Mouse (Mus musculus): ENCODE results near the gene Radil. TPM values are rescaled to one million over a fixed set of nuclear protein-coding genes. Genes with fewer than 3 reads are reported as not detected.

The Radil gene
- total and polyA plus RNA-seq, 2 experiments from 2014 or later = 15.4 to 17.0 TPM

DNA sequence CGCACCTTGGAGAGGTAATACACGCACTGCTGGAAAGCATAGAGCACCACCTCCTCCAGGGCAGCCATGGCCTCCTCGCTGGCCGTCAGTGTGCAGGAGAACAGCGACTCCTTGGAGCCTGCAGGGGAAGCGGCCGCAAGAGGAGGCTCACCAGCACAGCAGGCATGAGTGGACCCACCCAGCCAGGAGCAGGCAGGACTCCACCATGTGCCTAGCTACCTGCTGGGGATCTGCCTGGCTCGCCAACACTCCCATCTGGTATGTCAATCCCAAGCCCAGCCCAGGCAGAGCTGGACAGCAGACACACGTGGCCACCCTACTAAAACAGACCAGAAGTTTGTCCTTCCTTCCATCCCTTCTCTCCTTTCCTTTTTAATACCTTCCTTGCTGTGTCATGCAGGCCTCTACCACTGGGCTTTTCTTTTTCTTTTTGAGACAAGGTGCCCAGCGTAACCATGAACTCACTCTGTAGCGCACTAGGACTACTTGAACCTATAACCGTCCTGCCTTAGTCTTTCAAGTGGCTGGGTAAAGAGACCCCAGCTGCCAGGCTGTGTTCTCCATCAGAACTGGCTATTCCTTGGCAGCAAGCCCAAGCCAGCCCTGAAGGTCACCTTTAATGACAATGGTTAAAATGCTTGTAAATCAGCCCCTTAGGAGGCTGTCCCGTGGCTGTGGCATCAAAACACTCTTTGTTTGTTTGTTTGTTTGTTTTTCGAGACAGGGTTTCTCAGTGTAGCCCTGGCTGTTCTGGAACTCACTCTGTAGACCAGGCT, 55.4 kb downstream of the Radil start:
- DNase-seq (ENCODE audit: low spot score) (peak; percentile 40), ATAC-seq (ENCODE audit: low FRiP score) (no peak)
- Histone ChIP-seq H3K9ac (replicated peaks; ENCODE audit: low read length, poor library complexity, severe bottlenecking) (no peak overlapping the region), H3K4me1 (ENCODE audit: insufficient read depth, low read length) (no peaks in the 10 kb centered on the region), H3K27me3 (ENCODE audit: insufficient read depth, low read length) (no peaks in the 10 kb centered on the region), H3K36me3 (ENCODE audit: insufficient read depth, low read length) (peaks cover 24% of the 10 kb centered on the region; the same call in 1 of the 2 replicates), H3K9me3 (ENCODE audit: low read length) (no peaks in the 10 kb centered on the region), H3K4me3 (ENCODE audit: low read depth, low read length) (no peak overlapping the region), H3K27ac (ENCODE audit: low read depth, low read length) (no peak overlapping the region), H3K4me2 (ENCODE audit: low read depth, low read length, poor library complexity, severe bottlenecking) (no peak overlapping the region)
- WGBS = 63% methylated on average over 14 of the region's 14 CpGs
- TF ChIP-seq CTCF (IDR thresholded peaks at IDR 0.05) = no peak

DNA sequence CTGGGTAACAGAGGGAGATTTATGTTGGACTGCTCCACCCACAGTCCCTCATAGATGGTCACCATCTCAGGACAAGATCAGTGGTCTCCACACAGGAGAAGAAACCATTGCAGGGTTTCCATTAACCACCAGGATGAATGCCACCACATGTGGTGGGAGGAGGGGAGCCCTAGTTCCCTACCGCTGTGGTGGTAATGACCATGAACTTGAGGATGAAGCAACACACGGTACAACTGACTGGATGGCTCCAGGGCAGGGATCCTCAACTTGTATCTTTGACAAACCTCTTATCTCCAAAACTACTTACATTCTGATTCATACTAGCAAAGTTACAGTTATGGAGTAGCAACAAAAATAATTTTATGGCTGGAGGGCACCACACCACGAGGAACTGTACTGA, 57.6 kb downstream of the Radil start:
- Histone ChIP-seq H3K27me3 (ENCODE audit: insufficient read depth, low read length) (no peaks in the 10 kb centered on the region), H3K36me3 (ENCODE audit: insufficient read depth, low read length) (peaks cover 24% of the 10 kb centered on the region; the same call in 1 of the 2 replicates), H3K9me3 (ENCODE audit: low read length) (no peaks in the 10 kb centered on the region), H3K4me1 (ENCODE audit: insufficient read depth, low read length) (no peaks in the 10 kb centered on the region), H3K27ac (ENCODE audit: low read depth, low read length) (no peak overlapping the region), H3K4me2 (ENCODE audit: low read depth, low read length, poor library complexity, severe bottlenecking) (no peak overlapping the region), H3K4me3 (ENCODE audit: low read depth, low read length) (no peak overlapping the region), H3K9ac (replicated peaks; ENCODE audit: low read length, poor library complexity, severe bottlenecking) (no peak overlapping the region)
- TF ChIP-seq CTCF (IDR thresholded peaks at IDR 0.05) = no peak
- WGBS = 78% methylated on average over 3 of the region's 3 CpGs
- DNase-seq (ENCODE audit: low spot score) (no peak), ATAC-seq (ENCODE audit: low FRiP score) (no peak)

DNA sequence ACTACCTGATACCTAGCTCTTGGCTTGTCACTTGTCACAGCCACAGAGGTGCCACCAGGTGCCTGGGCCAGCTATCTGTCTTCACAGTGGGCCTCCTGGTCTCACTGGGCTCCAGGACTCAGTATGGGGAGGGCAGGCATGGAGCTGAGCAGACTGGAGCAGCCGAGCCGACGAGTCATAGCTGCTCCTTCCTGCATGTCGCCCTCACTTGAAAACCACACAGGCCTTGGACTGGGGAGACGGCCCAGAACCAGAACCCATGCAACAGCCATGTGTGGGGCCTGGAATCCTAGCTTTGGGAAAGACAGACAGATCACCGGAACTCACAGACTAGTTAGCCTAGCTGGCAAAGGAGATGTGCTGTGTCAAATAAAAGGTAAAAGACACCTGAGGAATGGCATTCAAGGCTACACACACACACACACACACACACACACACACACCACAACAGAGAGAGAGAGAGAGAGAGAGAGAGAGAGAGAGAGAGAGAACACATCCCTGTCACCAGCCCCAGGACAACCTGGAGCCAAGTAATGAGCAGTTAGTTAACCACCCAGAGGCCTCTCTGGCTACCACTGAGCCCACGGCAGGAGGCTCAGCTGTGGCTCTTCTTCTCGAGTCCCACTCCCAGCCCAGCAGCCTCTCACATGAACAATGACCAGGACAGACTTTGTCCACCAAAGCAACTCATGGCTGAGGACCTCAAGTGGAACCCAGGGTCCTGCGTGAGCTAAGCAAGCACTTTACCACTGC, 60.8 kb downstream of the Radil start:
- DNase-seq (ENCODE audit: low spot score) (no peak), ATAC-seq (ENCODE audit: low FRiP score) (no peak)
- no peak overlapping the region for H3K27ac ChIP-seq (ENCODE audit: low read depth, low read length)
- WGBS = 75% methylated on average over 9 of the region's 9 CpGs
- no peaks in the 10 kb centered on the region for H3K9me3 ChIP-seq (ENCODE audit: low read length)
- H3K9ac ChIP-seq (replicated peaks; ENCODE audit: low read length, poor library complexity, severe bottlenecking) = no peak overlapping the region
- no peaks in the 10 kb centered on the region for H3K27me3 ChIP-seq (ENCODE audit: insufficient read depth, low read length)
- no peaks in the 10 kb centered on the region for H3K4me1 ChIP-seq (ENCODE audit: insufficient read depth, low read length)
- H3K4me2 ChIP-seq (ENCODE audit: low read depth, low read length, poor library complexity, severe bottlenecking) = no peak overlapping the region
- peaks cover 41% of the 10 kb centered on the region for H3K36me3 ChIP-seq (ENCODE audit: insufficient read depth, low read length)
- no peak overlapping the region for H3K4me3 ChIP-seq (ENCODE audit: low read depth, low read length)
- TF ChIP-seq CTCF (IDR thresholded peaks at IDR 0.05) = no peak

DNA sequence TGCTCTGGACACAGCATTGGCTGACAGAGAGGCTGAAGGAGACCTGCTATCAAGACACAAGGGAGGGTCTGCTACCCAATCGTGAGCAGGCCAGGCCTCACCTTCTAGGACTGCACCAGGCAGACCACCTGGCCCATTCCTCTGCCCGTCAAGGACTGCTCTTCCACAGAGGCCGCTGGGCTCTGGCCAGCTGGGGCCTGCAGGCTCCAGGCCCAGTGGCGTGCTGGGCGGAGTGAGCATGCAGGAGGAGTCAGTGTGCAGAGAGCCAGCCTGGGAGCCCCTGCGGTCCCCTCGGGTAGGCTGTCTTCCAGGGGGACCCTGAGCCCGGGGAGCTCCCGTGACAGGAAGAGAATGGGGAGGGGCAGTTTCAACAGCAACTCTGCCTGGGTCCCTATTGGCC, 64.2 kb downstream of the Radil start:
- Histone ChIP-seq H3K36me3 (ENCODE audit: insufficient read depth, low read length) (peaks cover 36% of the 10 kb centered on the region), H3K27me3 (ENCODE audit: insufficient read depth, low read length) (no peaks in the 10 kb centered on the region), H3K9me3 (ENCODE audit: low read length) (no peaks in the 10 kb centered on the region), H3K9ac (replicated peaks; ENCODE audit: low read length, poor library complexity, severe bottlenecking) (0 out of 2 replicates have a peak overlapping the region, but pooled peaks have one; percentile 13), H3K4me1 (ENCODE audit: insufficient read depth, low read length) (no peaks in the 10 kb centered on the region), H3K4me3 (ENCODE audit: low read depth, low read length) (no peak overlapping the region), H3K4me2 (ENCODE audit: low read depth, low read length, poor library complexity, severe bottlenecking) (no peak overlapping the region), H3K27ac (ENCODE audit: low read depth, low read length) (no peak overlapping the region)
- 70% methylated on average over 9 of the region's 9 CpGs for WGBS
- no peak for ATAC-seq (ENCODE audit: low FRiP score)
- no peak for TF ChIP-seq CTCF (IDR thresholded peaks at IDR 0.05)
- DNase-seq (ENCODE audit: low spot score) = no peak

DNA sequence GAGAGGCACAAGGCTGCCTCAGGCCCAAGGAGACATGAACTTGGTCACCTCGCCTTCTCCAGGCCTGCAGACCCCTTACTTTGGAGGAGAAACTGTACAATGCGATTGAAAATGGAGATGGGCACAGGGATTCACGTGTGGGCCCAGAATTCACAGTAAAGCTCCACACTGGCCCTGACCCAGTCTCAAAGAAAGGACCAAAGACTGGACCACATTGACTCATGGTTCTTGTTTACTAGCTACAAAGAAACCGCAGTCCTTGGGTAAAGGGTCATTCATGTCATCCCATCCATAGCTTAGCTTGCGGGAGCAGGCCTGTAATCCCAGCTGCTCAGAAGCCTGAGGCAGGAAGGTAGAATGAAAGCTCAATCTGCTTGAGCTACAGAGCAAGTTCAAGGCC, 67.3 kb downstream of the Radil start:
- Histone ChIP-seq H3K36me3 (ENCODE audit: insufficient read depth, low read length) (peaks cover 32% of the 10 kb centered on the region), H3K4me1 (ENCODE audit: insufficient read depth, low read length) (0 out of 2 replicates have a peak, but pooled peaks cover 2% of the 10 kb centered on the region), H3K4me3 (ENCODE audit: low read depth, low read length) (no peak overlapping the region), H3K4me2 (ENCODE audit: low read depth, low read length, poor library complexity, severe bottlenecking) (no peak overlapping the region), H3K9me3 (ENCODE audit: low read length) (no peaks in the 10 kb centered on the region), H3K9ac (replicated peaks; ENCODE audit: low read length, poor library complexity, severe bottlenecking) (no peak overlapping the region), H3K27ac (ENCODE audit: low read depth, low read length) (no peak overlapping the region), H3K27me3 (ENCODE audit: insufficient read depth, low read length) (no peaks in the 10 kb centered on the region)
- no peak for ATAC-seq (ENCODE audit: low FRiP score)
- no peak for TF ChIP-seq CTCF (IDR thresholded peaks at IDR 0.05)
- WGBS = 92% methylated on average over 5 of the region's 5 CpGs
- DNase-seq (ENCODE audit: low spot score) = no peak

DNA sequence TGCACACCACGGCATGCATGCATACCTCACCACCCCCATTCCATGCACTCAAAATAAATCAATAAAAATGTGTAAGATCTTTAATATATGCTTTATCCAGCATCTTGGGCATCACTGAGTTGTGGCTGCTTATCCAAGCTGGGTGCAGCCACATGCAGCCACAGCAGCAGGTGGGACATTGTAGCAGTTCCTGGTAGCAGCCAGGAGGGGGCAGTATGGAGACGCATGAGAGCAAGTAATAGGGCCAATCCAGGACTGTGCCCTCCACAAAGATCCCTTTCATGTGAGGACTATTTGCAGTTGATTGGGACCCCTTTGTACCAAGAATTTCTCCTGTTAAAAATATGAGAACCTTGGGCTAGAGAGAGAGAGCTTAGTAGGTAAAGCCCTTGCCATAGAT, 68.4 kb downstream of the Radil start:
- TF ChIP-seq CTCF (IDR thresholded peaks at IDR 0.05) = peak; percentile 53
- H3K9me3 ChIP-seq (ENCODE audit: low read length) = no peaks in the 10 kb centered on the region
- peaks cover 24% of the 10 kb centered on the region for H3K36me3 ChIP-seq (ENCODE audit: insufficient read depth, low read length)
- no peak overlapping the region for H3K9ac ChIP-seq (replicated peaks; ENCODE audit: low read length, poor library complexity, severe bottlenecking)
- H3K4me3 ChIP-seq (ENCODE audit: low read depth, low read length) = no peak overlapping the region
- no peak overlapping the region for H3K27ac ChIP-seq (ENCODE audit: low read depth, low read length)
- H3K4me1 ChIP-seq (ENCODE audit: insufficient read depth, low read length) = 0 out of 2 replicates have a peak, but pooled peaks cover 2% of the 10 kb centered on the region
- H3K4me2 ChIP-seq (ENCODE audit: low read depth, low read length, poor library complexity, severe bottlenecking) = no peak overlapping the region
- DNase-seq (ENCODE audit: low spot score) (no peak), ATAC-seq (ENCODE audit: low FRiP score) (no peak)
- WGBS = 68% methylated on average over 2 of the region's 2 CpGs
- no peaks in the 10 kb centered on the region for H3K27me3 ChIP-seq (ENCODE audit: insufficient read depth, low read length)

Measured in midbrain, postnatal 0 days (tissue).